Mouse (Mus musculus) forebrain, embryonic 11.5 days (tissue): ENCODE data around the gene Cmtm8. TPM values are rescaled to one million over a fixed set of nuclear protein-coding genes. Genes with fewer than 3 reads are reported as not detected.

ENCODE experiments used
- ATAC-seq: fragments of 200-750 bp; cut with Nextera tagmentation; replicated peaks from 2 replicates; pipeline ENCODE4 v1.8.0; 2017; ENCODE audit warnings: moderate TSS enrichment; ENCODE audit not compliant: low FRiP score
- DNase-seq: peaks from one replicate; pipeline ENCODE4 v3.0.0-alpha.2; 2017; ENCODE audit warnings: low spot score
- H3K27ac ChIP-seq: fragments of 300-500 bp; sonication (generic); 2 replicates; pipeline ENCODE4 v1.5.1; 2014; ENCODE audit warnings: low read depth, low read length
- H3K27me3 ChIP-seq: fragments of 300-500 bp; sonication (generic); 2 replicates; pipeline ENCODE4 v1.6.1; 2014; ENCODE audit warnings: mild to moderate bottlenecking, low read length, mixed read lengths; ENCODE audit not compliant: control insufficient read depth, insufficient read depth
- H3K36me3 ChIP-seq: fragments of 300-500 bp; sonication (generic); 2 replicates; pipeline ENCODE4 v1.6.1; 2014; ENCODE audit warnings: mild to moderate bottlenecking, low read length, moderate library complexity, mixed read lengths; ENCODE audit not compliant: control insufficient read depth, insufficient read depth
- H3K4me1 ChIP-seq: fragments of 300-500 bp; sonication (generic); replicated peaks from 2 replicates; pipeline ENCODE4 v1.6.1; 2014; ENCODE audit warnings: low read length, mixed read lengths; ENCODE audit not compliant: control insufficient read depth, insufficient read depth
- H3K4me2 ChIP-seq: fragments of 300-500 bp; sonication (generic); 2 replicates; pipeline ENCODE4 v1.6.1; 2014; ENCODE audit warnings: low read depth, mild to moderate bottlenecking, low read length, moderate library complexity, mixed read lengths; ENCODE audit not compliant: severe bottlenecking
- H3K4me3 ChIP-seq: fragments of 300-500 bp; sonication (generic); 2 replicates; pipeline ENCODE4 v1.5.1; 2014; ENCODE audit warnings: low read depth, low read length
- H3K9ac ChIP-seq: fragments of 300-500 bp; sonication (generic); 2 replicates; pipeline ENCODE4 v1.6.1; 2014; ENCODE audit warnings: low read length
- H3K9me3 ChIP-seq: fragments of 300-500 bp; sonication (generic); 2 replicates; pipeline ENCODE4 v1.6.1; 2016; ENCODE audit warnings: low read length, mixed read lengths; ENCODE audit not compliant: control insufficient read depth
- WGBS: fragments of 180-500 bp; shearing (Covaris S2); extraction: QIAGEN DNeasy Blood & Tissue Kit; methylation state at CpG from one replicate; pipeline ENCODE4 v1.1.7; 2014; 5-methylcytosine and 5-hydroxymethylcytosine counted together
- polyA plus RNA-seq: library from polyadenylated mRNA; unstranded; fragments of >200 nt; fragmentation: Nextera tagmentation; extraction: Ambion mirVana; gene quantifications from 2 replicates; pipeline ENCODE4 v1.2.1, GENCODE M21; 2014

Cmtm8 gene
- polyA plus RNA-seq, 1 experiment from 2014 or later: 19.1 TPM

DNA sequence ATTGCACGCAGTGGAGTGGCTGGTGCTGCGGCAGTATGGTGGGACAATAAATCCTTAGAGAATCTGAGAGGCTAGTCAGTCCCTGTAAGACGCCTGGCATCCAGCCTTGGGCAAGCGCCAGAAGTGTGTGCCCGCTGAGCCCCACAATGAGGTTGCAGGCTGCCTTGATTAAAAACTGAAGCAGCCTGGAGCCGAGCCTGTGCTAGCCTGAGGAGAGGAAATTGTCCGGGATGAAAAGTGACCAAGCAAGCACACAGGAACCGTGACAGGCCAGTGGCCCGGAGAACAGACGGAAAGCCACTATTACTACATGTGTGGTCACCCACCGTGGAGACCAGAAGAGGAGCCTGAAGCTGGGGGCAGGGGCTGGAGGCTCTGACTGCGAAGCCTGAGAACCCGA lies 76.9 kb downstream of the Cmtm8 start:
- whole genome bisulfite sequencing: 75% methylated on average over 13 of the region's 13 CpGs
- no peaks in the 10 kb centered on the region; the same call in 1 of the 2 replicates for H3K36me3 ChIP-seq
- H3K4me1 ChIP-seq: no peaks in the 10 kb centered on the region; the same call in 1 of the 2 replicates
- no peaks in the 10 kb centered on the region; the same call in 1 of the 2 replicates for H3K9me3 ChIP-seq
- ATAC-seq: no peak
- no peak overlapping the region for H3K4me3 ChIP-seq
- no peak for DNase-seq
- no peaks in the 10 kb centered on the region for H3K27me3 ChIP-seq
- no peak overlapping the region for H3K27ac ChIP-seq
- no peak overlapping the region for H3K9ac ChIP-seq
- H3K4me2 ChIP-seq: no peak overlapping the region

DNA sequence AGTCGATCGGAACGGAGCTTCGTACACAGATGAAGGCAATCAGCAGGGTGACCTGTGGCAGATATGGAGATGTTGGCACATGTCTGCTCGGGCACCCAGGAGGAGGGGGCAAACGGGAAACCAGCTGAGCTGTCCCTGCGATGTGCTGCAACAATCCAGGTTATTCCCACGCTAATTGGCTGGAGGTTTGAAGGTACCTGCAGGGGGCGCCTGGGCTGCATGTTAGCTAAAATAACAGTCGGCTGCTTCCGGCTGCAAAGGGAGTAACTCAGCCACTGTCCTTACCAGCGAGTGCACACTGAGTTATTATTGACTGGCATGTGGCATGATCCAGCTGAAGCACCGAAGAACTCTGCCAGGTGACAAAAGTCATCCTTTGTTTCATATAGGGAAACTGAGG lies 80.6 kb downstream of the Cmtm8 start:
- H3K4me1 ChIP-seq: no peaks in the 10 kb centered on the region; the same call in 1 of the 2 replicates
- ATAC-seq: no peak
- no peak overlapping the region for H3K9ac ChIP-seq
- H3K9me3 ChIP-seq: no peaks in the 10 kb centered on the region; the same call in 1 of the 2 replicates
- H3K4me3 ChIP-seq: no peak overlapping the region
- no peak overlapping the region for H3K4me2 ChIP-seq
- no peaks in the 10 kb centered on the region for H3K27me3 ChIP-seq
- 68% methylated on average over 13 of the region's 13 CpGs for whole genome bisulfite sequencing
- no peak overlapping the region for H3K27ac ChIP-seq
- no peaks in the 10 kb centered on the region for H3K36me3 ChIP-seq
- peak; percentile 71 for DNase-seq

DNA sequence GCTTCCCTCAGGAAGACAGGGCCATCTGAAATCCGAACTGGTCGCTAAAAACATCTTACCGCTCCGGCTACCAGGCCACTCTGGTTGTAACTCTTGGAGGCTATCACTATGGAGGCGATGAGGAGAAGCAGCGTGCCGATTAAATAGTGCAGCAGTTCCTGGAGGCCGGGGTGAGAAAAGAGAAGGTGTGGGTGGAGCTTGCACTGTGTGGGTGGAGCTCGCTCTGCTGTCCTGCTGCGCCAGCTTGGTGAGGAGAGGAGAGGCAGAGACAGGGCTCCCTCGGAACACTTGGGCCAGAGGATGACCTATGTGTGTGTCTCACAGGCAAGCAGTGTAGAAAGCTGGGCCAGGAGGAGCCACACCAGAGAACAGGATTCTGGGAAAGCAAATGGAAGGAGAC lies 82.1 kb downstream of the Cmtm8 start:
- no peak overlapping the region for H3K4me2 ChIP-seq
- no peaks in the 10 kb centered on the region for H3K27me3 ChIP-seq
- no peaks in the 10 kb centered on the region for H3K4me1 ChIP-seq
- no peaks in the 10 kb centered on the region for H3K36me3 ChIP-seq
- no peaks in the 10 kb centered on the region; the same call in 1 of the 2 replicates for H3K9me3 ChIP-seq
- DNase-seq: no peak
- no peak overlapping the region for H3K9ac ChIP-seq
- H3K4me3 ChIP-seq: no peak overlapping the region
- ATAC-seq: no peak
- no peak overlapping the region for H3K27ac ChIP-seq
- WGBS: 81% methylated on average over 11 of the region's 11 CpGs

DNA sequence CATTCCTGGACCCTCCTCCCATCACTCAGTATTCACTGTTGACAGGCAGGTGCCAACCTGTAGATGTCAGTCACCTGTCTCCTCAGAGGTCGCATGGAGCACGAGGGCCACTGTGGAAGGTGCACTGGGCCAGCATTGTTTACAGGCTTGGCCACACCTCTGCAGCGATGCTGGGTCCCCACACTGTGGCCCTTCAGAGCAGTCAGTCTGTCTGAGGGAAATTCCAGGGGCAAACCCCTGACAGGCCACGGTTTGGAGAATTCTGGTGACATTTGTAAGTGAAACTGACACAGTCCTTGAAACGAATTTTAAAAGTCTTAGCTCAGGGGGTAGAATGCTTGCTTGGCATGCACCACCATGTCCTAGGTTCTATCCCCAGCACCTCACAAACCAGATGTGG lies 83.6 kb downstream of the Cmtm8 start:
- Histone ChIP-seq H3K9me3 (no peaks in the 10 kb centered on the region), H3K4me2 (no peak overlapping the region), H3K4me3 (no peak overlapping the region), H3K36me3 (no peaks in the 10 kb centered on the region), H3K4me1 (no peaks in the 10 kb centered on the region), H3K27me3 (no peaks in the 10 kb centered on the region), H3K27ac (no peak overlapping the region), H3K9ac (no peak overlapping the region)
- no peak for ATAC-seq
- 87% methylated on average over 5 of the region's 5 CpGs for WGBS
- DNase-seq: no peak

DNA sequence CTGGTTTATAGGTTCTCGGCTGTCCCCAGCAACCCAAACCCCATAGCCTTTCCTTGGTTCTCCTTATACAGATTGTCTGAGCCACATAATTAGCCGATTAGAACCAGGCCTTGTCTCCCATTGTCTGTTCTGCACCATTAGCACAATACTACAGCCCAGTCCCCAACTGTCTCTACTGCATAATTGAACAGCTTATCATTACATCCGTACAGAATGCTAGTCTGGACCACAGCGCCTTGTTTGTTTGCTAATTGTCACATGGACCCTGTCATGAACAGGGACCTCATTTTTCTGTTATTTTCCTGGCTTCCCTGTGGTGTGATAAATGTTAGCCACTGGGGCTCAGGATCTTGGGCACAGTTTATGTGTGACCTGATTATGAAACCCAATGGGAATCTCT lies 84.1 kb downstream of the Cmtm8 start:
- Histone ChIP-seq H3K36me3 (no peaks in the 10 kb centered on the region), H3K4me2 (no peak overlapping the region), H3K9me3 (no peaks in the 10 kb centered on the region), H3K27ac (no peak overlapping the region), H3K27me3 (no peaks in the 10 kb centered on the region), H3K4me3 (no peak overlapping the region), H3K4me1 (no peaks in the 10 kb centered on the region), H3K9ac (no peak overlapping the region)
- DNase-seq (no peak), ATAC-seq (0 out of 2 replicates have a peak, but pooled peaks have one; percentile 36)
- 78% methylated on average over 4 of the region's 4 CpGs for WGBS

DNA sequence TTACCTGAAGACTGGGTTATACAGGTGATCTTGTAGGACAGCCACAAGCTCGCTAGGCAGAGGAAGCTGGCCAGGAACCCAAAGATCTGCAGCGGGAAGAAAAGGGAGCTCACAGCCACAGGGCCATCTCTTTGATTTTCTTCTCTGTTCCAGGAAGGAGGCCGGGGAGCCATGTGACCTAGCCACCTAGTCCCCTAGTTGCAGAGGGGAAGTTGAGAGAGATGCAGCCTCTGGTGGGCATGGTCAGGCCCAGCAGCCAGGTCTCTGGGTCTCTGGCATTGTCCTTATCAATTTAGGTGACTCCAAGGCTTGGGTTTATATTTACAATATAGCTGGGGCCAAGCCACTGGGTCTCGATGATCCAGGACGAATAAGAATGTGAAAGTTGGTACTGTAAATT lies 85.2 kb downstream of the Cmtm8 start:
- H3K4me1 ChIP-seq: no peaks in the 10 kb centered on the region
- H3K27ac ChIP-seq: no peak overlapping the region
- no peak for ATAC-seq
- no peak overlapping the region for H3K4me3 ChIP-seq
- no peaks in the 10 kb centered on the region for H3K9me3 ChIP-seq
- no peaks in the 10 kb centered on the region for H3K27me3 ChIP-seq
- no peak overlapping the region for H3K4me2 ChIP-seq
- no peak for DNase-seq
- no peaks in the 10 kb centered on the region for H3K36me3 ChIP-seq
- WGBS: 91% methylated on average over 5 of the region's 5 CpGs
- H3K9ac ChIP-seq: no peak overlapping the region

DNA sequence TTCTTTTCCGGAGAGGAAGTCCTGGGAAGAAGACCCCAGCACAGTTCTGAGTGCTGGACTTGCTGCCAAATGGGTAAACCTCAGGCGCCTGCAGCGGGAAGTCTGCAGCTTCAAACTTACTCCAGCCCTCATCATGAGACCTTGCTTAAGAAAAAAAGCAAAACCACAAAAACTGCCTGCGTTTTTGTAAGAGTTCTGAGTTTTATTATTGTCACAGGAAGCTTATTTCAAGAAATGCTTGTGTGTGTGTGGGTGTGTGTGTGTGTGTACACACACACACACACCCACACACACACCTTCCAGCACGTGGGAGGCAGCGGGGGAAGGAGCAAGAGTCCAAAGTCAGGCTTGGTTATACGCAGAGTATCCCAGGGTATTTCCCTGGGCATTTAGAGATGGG lies 85.7 kb downstream of the Cmtm8 start:
- no peaks in the 10 kb centered on the region for H3K4me1 ChIP-seq
- no peak overlapping the region for H3K4me2 ChIP-seq
- no peak overlapping the region for H3K4me3 ChIP-seq
- H3K27ac ChIP-seq: no peak overlapping the region
- WGBS: 80% methylated on average over 7 of the region's 7 CpGs
- no peak for DNase-seq
- H3K9me3 ChIP-seq: no peaks in the 10 kb centered on the region
- no peaks in the 10 kb centered on the region for H3K27me3 ChIP-seq
- ATAC-seq: no peak
- no peaks in the 10 kb centered on the region for H3K36me3 ChIP-seq
- H3K9ac ChIP-seq: no peak overlapping the region

DNA sequence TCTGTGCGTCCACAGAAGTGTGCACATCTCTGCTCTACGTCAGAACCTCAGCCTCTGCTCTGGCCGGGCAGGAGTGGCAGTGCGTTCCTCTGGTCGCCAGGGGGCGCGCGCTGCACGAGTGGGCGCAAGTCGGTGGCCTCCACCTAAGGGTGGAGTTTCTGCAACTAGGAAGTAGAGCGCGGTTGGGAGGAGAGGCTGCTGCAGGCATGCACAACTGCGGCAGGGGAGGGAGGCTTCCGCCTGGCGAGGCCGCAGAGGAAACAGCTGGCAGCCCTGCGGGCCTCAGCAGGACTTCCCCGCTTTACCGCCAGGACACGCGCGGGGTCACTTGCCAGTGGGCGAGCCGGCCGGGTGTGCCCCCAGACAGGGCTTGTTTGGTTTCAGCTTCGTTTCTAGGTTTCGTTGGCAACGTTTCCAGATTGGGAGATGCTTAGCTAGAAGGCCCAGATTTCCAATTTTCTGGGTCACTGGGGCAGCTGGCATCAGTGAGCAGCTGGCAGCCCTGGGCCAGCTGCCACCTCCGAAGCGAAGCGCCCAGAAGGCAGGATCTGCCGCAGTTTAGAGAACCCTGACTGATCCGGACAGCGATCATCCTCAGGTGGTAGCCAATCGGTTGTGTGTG lies 91.0 kb downstream of the Cmtm8 start:
- Histone ChIP-seq H3K9ac (peak overlapping the region; percentile 67), H3K36me3 (no peaks in the 10 kb centered on the region; the same call in 1 of the 2 replicates), H3K27me3 (no peaks in the 10 kb centered on the region), H3K4me2 (peak overlapping the region; percentile 85), H3K4me1 (no peaks in the 10 kb centered on the region), H3K4me3 (peak overlapping the region; percentile 43), H3K9me3 (no peaks in the 10 kb centered on the region), H3K27ac (peak overlapping the region; percentile 25; the same call in 1 of the 2 replicates)
- 8% methylated on average over 36 of the region's 36 CpGs for WGBS
- peak; percentile 93 for DNase-seq
- peak; percentile 90 for ATAC-seq

DNA sequence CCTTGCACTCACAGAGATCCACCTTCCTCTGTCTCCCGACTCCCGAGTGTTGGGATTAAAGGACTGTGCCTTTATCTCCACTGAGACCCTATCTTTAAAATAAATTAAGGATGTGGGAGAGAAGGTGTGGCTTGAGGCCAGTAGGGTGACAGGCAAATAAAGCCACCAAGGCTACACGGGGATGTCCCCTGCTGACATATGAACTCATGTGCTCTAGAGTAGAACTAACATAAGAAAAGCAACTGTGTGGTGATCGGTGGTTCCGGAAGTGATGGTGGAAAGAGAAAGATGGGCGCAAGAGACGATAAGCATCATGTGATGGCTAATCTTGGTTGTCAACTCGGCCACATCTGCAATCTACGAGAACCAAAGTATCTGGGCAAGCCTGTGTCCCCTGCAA lies 91.6 kb downstream of the Cmtm8 start:
- H3K9me3 ChIP-seq: no peaks in the 10 kb centered on the region
- WGBS: 75% methylated on average over 9 of the region's 9 CpGs
- H3K36me3 ChIP-seq: no peaks in the 10 kb centered on the region; the same call in 1 of the 2 replicates
- peak overlapping the region; percentile 85; the same call in 1 of the 2 replicates for H3K4me2 ChIP-seq
- no peaks in the 10 kb centered on the region for H3K27me3 ChIP-seq
- H3K9ac ChIP-seq: no peak overlapping the region
- ATAC-seq (no peak), DNase-seq (no peak)
- H3K4me1 ChIP-seq: no peaks in the 10 kb centered on the region
- no peak overlapping the region for H3K27ac ChIP-seq
- no peak overlapping the region for H3K4me3 ChIP-seq
